Mouse (Mus musculus): ENCODE results near the gene Lmcd1.

Gene Lmcd1

GRCm38 (mm10) chr6:112360676-112361075, 87.1 kb downstream of the Lmcd1 start:
- DNase-seq (ENCODE audit: low spot score) = no peak

GRCm38 (mm10) chr6:112362349-112362958, 88.9 kb downstream of the Lmcd1 start:
- peak; percentile 75 for DNase-seq (ENCODE audit: low spot score)

GRCm38 (mm10) chr6:112364581-112364980, 91.0 kb downstream of the Lmcd1 start:
- DNase-seq (ENCODE audit: low spot score) = peak; percentile 23

GRCm38 (mm10) chr6:112365294-112365693, 91.7 kb downstream of the Lmcd1 start:
- no peak for DNase-seq (ENCODE audit: low spot score)

GRCm38 (mm10) chr6:112373886-112374585, 100.5 kb downstream of the Lmcd1 start:
- DNase-seq (ENCODE audit: low spot score) = peak; percentile 35

GRCm38 (mm10) chr6:112375661-112376392, 102.3 kb downstream of the Lmcd1 start:
- DNase-seq (ENCODE audit: low spot score) = no peak

- no peak for DNase-seq (ENCODE audit: low spot score)
Observed at GRCm38 (mm10) chr6:112379054-112379453, 105.5 kb downstream of the Lmcd1 start.

All from urinary bladder, postnatal 25 days (tissue).